Mouse (Mus musculus) naive thymus-derived CD4-positive, alpha-beta T cell, adult 2 months (primary cell): ENCODE measurements around the gene Ddah1.

Experiments used
- DNase-seq: peaks from one replicate; pipeline ENCODE4 v3.0.0-alpha.2; 2011; ENCODE audit warnings: low read depth

Ddah1 gene

DNA sequence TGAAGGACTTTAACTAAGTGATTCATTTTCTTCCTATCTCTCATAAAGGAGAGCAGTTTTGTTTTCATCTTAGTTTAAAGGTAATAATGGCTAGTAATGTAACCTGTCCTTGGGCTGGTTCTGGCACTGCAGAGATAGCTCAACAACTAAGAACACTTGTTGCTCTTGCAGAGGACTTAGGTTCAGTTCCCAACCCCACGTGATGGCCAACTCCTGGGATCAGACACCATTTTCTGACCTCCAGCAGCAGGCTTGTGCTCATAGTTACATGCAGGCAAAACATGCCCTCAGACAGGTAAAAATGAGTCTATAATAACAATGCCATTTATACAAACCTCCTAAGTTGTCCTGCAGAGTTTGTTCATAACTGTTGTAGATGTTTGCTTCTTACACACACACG, 5.9 kb downstream of the Ddah1 start:
- no peak for DNase-seq

DNA sequence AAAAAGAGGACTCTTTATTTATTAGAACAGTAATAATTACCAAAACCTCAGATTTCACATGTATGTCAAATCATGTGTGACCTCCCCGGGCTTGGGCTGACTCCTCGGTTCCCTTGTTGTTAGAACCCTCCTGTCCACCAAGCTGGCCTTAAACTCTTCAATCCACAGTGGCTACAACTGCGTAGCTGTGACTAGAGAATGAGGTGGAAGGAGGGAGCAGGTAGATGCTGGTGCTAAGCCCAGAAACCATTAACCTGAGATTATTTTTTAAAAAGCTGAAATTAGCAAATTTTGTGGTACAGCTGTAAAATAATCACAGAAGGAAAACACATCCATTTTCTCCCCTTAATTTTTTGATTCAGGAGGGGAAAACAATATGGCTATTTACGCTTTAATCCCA, 10.0 kb downstream of the Ddah1 start:
- no peak for DNase-seq

DNA sequence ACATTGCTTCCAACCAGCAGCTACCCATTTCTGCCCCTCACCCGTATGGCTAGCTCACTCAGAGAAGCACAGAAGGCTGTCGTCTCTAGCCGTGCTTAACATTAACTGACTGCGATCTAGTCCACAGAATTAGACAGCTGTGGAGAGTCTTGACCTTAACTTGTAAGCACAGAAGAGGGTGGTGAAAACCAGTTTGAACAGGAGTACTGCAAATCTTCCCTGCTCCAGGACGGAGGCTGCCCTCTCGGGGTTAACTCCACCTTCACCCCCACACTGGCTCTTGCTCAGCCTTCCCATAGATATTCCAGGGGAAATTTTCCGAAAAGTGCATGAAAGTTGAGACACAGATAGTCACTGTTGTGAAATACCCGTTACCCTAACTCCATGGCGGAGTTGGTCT, 14.9 kb downstream of the Ddah1 start:
- no peak for DNase-seq

DNA sequence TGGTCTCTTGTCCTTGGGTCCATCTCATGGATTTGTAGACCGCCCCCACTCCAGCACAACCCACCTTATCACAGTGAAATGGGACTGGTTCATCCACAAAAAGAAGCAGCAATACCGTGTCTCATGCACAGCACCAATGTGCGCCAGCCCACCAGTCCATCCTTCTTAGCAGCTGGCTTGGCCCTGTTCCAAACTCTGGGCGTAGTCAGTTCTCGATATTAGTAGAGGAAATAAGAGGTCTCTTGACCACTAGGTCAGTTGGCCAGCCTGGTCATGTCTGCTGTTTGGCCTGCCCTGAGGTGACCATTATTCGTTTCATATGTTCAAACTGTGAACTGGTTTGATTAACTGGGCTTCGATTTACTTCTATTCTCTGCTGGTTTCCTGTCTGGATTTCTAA, 15.9 kb downstream of the Ddah1 start:
- no peak for DNase-seq

DNA sequence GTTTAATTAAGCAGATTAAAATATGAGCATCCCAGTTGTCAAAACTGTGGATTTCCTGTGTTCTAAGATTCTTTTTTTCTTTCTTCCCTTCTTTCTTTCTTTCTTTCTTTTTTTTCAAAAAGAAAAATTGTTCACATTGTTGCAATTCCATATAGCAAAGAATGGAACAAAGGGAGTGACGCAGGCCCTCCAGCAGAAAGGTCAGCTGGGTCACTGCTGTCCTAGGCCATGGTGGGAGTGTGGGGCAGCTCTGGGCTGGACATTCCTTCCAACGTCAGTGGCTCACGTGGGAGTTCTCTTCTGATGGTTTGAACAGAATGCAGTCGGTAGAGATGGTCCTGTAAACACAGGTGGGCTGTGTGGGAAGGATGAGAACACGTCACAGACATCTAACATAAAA, 16.8 kb downstream of the Ddah1 start:
- DNase-seq: no peak

DNA sequence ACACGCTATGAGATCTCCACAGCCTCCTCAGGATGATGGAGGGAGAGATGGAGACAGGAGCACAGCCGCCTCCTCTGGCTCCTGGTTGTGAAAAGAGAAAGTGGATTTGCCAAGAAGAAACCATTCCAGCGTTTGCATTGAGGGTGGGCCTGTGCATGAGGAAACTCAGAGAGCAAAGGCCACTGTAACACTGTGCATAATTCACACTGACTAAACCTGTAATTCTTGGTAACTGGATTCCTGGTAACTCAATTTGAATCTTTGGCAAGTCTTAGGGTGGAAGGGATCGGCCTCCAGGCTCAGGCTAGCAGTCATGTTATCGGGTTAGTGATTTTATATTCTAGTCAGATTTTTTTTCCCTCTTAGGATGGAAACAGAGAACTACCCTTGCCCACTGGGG, 17.4 kb downstream of the Ddah1 start:
- DNase-seq: no peak

DNA sequence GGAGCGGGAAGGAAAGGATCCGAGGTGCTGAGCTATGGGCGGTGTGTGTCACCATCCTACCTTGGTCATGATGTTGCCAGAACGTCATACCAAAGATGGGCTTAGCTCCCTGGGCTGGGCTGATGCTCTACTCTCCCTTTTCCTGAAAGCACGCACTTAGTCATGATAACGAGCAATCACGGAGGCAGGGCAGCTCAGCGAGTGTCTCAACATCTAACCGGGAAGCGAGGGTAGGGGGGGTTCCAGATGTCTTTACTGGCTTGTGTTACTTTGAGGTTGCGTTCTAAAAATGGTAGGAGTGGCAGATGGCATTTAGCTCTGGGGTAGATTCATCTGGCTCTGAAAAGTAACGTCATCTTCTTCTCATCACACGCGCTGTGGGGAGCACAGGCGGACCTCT, 18.5 kb downstream of the Ddah1 start:
- DNase-seq: no peak

DNA sequence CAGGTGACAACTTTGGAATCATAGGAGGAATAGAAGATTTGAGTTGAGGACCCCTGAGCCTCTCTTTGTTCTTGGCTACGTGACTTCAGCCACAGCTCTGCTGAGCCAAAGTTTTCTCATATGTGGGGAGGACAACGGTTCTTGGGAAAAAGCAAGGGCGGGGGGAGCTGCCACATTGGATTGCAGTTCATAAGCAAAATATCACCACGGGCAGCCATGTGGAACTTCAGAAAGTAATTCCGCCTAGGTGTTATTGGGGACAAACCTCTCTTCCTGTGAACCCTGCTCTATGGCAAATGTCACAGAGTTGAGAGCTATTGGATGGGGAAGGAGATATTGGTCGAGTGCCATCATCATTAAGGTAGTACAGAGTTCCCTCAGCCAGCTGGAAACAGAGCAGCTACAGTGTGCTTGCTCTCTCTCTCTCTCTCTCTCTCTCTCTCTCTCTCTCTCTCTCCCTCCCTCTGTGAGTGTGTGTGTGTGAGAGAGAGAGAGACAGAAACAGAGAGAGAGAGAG, 20.0 kb downstream of the Ddah1 start:
- DNase-seq: no peak

DNA sequence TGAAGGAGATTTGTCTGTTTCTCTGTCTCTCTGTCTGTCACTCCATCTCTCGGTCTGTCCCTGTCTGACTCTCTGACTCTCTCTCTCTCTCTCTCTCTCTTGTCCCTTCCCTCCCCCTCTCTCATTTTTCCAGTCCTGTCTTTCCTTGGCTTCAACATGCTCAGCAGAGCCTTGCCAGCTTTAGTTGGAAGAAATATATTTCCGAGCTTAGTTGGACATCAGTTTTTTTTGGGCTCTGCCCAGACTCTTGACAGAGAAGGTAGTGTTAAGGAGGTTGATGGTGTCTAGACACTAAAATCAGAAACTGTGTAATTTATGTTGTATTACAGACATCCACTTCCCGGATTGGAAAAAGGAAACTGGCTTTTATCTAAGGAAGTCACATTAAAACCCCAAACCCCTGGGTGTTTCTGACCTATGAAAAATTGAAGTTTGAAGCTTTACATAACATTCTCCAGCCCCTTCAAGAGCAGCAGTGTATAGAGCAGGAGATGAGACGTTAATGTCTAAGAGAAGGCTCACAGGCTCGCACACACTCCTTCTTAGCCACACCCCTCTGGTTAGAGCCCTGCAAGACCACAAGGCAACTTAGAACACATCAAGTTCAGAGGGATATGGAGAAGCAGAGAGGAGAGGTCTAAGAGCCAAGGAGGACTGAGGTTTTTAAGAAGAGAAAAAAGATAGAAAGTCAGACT, 21.0 kb downstream of the Ddah1 start:
- no peak for DNase-seq

DNA sequence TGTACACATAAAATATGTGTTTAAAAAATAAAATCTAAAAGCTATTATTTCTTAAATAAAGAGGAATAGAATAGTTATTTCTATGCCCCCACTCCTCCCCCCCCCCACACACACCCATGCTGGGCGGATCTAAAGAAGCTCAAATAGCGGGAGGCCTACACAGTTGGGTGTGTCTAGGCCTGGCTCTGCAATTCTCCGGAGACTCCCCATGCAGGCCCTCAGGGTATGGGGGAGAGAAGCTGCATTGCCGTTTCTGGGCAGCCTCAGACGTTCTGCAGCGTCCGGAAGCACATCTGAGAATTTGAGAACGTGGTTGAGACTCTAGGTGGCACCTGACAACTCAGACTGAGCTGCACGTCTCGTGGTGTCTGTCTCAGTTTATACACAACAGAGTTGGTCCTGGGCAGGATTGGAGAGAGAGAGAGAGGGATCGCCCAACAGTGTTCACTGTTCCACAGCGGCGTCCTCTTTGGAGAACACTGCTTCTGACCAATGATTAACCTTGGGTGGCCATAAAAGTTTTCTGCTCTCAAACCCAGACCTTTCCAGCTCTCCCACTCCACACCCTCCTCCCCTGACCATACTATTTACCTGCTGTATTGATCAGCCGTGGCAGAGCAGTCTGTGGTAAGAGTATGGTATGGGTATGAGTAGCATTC, 22.4 kb downstream of the Ddah1 start:
- no peak for DNase-seq

DNA sequence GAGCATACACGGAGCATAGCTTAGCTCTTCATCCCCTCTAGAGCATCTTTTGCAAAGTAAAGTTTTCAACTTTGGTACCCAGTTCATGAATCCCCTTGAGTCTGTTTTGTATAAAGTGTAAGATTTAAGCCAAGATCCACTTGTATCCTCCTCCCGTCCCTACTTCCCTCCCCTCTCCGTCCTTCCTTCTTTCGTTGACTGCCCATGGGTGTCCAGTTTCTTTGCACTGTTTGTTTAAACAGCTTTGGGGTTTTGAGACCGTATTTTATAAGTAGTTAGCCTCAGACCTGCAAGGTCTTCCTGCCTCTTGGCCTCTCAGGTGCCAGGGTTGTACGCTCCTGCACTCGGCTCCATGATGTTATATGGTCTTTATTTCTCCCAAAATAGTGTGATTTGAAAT, 26.8 kb downstream of the Ddah1 start:
- DNase-seq: no peak

DNA sequence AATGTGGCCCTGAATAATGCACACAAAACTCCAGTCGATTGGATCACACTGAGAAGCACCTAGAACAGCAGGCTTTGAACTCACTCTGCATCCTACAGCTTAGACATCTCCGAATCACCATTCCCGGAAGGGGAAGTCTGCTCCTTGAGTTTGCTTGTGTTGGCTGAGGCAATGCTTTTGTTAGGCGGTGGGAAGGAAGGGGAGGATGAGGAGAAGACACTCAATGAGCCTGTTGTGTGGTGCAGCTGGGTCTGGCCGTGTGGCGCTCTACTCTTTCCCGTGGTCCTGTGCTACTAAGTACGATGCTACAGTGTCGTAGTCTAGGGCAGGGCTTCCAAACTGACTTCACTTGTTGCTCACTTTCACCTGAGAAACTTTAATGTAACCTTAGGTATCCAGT, 28.8 kb downstream of the Ddah1 start:
- no peak for DNase-seq

DNA sequence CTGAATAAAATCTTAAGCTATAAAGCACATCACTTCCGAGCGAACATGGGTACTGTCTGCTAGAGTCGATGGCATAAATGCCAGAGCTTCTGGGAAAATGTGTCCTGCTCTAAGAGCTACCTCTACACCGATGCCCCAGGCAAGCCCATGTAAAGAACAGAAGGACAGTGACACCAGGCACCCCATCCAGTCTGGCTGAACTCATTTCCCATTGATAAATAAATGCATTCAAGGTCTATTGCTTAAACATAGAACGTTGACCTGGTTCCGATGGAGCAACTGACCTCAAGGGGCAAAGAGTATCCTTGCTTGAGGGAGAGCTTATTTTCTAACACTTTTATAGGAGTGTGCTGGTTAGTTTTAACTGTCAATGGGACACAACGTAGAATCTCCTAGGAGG, 30.6 kb downstream of the Ddah1 start:
- DNase-seq: no peak

DNA sequence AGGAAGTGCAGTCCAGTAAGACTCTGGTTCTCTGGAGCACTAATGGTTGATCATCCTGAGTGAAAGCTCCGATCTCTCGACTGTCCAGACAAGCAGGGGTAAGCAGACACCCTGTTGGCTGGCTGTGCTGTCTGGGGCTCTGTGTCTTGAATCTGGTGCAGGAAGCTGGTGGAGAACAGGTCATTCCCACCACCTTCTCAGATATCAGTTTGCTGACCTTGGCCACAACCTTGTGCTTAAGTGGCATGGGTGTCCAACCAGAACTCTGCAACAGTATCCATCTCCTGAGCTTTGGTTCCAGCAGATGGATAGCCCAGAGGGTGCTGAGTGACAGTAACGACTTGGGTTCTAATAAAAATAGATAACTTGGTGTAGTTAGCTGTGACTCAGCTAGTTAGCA, 31.8 kb downstream of the Ddah1 start:
- no peak for DNase-seq

DNA sequence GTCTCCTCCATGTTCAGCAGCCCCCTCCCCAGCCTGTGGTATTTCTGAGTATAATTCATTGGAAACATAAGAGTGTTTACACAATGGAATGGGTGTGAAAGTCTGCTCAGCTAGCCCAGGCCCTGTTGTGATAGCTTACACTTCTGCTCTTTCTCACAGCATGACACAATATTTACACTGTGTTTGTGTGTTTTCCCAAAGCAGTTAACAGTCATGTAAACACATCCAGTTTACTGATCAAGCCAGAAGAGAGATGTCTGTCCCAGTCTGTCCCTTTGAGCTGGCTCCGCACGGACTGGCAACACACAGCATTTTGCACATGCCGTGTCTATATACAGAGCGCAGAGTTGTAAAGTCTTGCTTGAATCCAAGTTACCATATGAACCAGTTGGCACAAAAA, 32.2 kb downstream of the Ddah1 start:
- no peak for DNase-seq

DNA sequence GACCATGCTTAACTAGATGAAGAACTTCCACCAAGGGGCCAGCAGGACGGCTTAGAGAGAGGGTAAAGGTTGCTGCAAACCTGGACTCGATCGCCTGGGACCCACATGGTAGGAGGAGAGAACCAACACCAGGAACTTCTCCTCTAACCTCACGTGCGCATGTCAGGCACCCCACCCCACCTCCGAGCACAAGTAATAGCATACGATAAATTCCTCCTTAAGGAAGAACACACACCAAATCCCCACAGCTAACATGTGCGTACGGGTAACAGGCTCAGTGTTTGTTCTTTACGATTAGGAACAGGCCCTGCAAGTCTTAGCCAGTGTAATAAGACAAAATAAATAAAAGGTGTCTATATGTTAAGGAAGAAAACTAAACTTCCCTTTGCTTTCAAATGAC, 35.9 kb downstream of the Ddah1 start:
- no peak for DNase-seq

DNA sequence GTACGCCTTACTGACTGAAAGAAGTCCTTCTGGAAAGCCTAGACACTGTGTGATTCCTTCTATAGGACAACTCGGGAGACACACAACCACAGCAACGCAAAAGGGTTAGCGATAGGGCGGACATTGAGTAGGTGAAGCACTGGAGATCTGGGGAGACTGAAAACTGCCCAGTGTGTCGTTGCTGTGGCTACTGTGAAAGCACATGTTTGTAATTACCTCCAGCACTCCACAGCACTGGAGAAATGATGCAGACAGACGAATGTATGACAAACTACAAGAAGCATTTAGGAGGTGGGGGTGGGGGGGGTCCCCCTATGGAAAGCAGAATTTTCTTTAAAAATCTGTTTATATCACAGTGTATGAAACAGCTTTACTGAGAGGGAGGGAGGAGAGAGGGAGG, 37.4 kb downstream of the Ddah1 start:
- DNase-seq: no peak

DNA sequence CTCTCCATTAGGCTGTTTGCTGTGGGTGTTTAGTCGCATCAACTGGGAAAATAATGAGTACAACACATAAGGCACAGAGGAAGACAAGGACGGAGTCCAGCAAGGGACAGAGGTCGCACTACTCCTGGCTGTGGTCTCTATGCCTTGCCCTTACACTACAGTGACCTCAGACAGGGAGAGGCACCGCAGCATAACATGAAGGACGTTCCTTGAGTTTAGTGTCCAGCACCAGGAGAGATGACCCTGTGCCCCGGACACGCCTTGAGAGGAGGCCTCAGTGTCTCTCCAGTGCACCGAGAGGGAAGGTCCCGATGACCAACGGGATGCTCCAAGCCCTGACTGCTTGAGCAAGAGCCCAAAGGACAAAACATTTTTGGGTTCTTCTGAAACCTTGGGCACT, 39.6 kb downstream of the Ddah1 start:
- DNase-seq: no peak

DNA sequence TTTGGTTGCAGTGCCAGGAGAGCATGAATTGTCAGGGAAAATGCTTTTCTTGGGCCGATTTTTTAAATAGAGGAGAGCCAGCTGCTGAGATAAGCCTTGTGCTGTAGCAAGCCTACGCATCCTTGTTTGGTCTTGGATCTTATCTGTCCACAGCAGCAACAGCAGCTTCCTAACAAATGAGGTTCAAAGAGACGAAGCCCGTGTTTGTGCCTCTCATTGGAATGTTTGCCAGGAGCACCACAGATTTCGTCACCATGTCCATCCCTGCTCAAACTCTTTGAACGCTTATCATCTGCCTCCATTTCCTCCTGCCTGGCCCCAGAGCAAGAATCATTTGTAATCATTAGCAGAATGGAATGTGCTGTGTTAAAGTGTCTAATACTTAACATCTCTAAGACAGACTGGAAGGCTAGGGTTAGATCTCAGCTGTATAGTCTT, 40.3 kb downstream of the Ddah1 start:
- DNase-seq: no peak

DNA sequence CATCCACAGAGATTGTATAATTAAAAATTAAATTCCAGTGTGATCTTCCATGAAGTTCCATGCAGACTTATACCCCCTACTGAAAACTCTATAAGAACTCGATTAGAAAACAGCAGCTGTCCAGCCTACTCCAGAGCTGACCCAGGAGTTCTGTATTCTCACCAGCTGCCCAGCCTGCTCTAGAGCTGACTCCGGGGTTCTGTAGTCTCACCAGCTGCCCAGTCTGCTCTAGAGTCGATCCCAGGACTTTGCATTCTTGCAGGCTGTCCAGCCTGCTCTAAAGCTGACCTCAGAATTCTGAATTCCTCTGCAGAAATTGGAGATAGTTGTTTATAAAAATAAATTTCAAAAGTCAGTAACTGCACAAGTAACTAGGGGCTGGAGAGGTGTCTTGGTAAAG, 40.9 kb downstream of the Ddah1 start:
- no peak for DNase-seq

DNA sequence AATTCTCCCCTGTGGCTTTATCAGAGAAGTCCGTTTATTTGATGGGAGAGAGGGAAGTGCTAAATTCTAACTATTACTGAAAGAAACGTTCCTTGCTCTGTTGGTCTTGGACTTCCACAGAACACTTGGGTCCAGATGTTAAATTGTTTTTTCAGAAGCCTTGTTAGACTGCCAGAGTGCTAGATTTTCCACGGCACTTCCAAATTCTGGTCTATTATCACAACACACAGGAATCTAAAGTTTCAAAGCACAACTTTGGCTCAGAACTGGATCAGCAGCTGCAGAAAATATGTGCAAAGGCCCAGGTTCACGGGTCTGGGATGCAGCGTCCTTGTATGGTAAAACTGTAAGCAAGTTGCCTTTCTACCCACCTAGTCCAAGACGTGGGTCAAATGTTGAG, 43.6 kb downstream of the Ddah1 start:
- no peak for DNase-seq

DNA sequence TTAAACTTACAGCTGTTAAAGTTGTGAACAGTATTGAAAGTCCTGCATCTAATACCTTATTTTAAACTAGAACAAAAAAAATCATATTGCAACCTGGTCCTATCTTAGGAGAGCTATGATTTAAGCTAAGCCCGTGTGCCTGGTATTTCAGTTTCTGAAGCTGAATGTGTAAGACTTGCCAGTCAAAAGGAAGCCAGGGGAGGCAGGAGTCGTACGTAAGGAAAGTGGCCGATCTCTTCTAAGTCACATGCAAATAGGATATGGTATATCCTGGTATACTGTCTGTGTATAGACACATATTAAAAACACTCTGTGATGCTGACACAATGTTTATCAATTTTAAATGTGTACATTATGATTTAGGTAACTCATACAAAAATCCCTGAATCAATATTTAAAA, 47.4 kb downstream of the Ddah1 start:
- no peak for DNase-seq

DNA sequence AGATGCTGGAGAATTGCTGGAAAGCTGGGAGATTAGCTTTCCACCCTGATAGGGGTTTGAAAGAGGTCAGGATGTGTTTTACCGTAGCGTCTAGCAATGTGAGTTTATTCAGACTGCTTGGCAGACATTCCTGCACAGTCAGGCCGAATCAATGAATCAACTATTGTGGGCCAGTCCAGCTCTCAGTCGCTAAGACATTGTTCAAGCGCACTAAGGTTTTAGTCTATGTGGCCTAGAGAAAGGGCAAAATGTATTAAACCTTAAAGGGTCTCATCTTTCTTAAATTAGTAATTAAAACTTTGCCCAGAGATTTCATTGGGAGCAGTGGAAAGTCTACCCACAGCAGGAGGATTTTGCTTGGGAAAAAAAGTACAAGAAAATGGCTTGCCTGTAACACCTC, 48.0 kb downstream of the Ddah1 start:
- no peak for DNase-seq

DNA sequence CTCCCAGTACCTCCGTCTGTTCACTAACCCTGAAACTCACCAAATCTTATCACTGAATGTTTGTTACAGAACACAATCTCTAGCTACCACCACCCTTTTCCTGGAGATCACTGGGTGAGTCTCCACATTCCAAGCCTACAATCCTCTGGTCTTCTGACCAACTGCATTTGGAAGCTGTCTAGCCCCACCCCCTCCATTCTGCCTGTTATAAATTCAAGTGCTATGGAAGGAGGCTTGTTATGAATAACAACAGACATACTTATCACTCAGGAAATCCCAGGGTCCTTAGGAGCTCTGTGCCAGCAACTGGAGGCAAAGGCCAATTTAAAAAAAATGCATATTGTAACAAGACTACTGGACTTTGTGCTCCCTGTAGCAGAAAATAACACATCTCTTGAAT, 58.3 kb downstream of the Ddah1 start:
- DNase-seq: no peak
